Mouse (Mus musculus) left cerebral cortex, postnatal 25 days (tissue): Measurements from ENCODE around the gene Hsdl1. TPM values are rescaled to one million over a fixed set of nuclear protein-coding genes. Genes with fewer than 3 reads are reported as not detected.

ENCODE experiments used
- DNase-seq, 2 experiments: peaks; one replicate each; pipeline ENCODE4 v3.0.0; 2022; ENCODE audit warnings: low spot score in 2 of 2, mixed read lengths in 1 of 2
- intact Hi-C: fragments of 180-260 bp; cut with DNase I; formaldehyde crosslinking; loops from one replicate; pipeline ENCODE4 v1.15.1; 2025
- total RNA-seq, 2 experiments: library from RNA; stranded (reverse); gene quantifications; 2 replicates each; pipeline ENCODE4 v1.2.3; 2021

Hsdl1 gene
- 10 to 100 TPM; 44.8 to 47.1 TPM for total RNA-seq

DNA sequence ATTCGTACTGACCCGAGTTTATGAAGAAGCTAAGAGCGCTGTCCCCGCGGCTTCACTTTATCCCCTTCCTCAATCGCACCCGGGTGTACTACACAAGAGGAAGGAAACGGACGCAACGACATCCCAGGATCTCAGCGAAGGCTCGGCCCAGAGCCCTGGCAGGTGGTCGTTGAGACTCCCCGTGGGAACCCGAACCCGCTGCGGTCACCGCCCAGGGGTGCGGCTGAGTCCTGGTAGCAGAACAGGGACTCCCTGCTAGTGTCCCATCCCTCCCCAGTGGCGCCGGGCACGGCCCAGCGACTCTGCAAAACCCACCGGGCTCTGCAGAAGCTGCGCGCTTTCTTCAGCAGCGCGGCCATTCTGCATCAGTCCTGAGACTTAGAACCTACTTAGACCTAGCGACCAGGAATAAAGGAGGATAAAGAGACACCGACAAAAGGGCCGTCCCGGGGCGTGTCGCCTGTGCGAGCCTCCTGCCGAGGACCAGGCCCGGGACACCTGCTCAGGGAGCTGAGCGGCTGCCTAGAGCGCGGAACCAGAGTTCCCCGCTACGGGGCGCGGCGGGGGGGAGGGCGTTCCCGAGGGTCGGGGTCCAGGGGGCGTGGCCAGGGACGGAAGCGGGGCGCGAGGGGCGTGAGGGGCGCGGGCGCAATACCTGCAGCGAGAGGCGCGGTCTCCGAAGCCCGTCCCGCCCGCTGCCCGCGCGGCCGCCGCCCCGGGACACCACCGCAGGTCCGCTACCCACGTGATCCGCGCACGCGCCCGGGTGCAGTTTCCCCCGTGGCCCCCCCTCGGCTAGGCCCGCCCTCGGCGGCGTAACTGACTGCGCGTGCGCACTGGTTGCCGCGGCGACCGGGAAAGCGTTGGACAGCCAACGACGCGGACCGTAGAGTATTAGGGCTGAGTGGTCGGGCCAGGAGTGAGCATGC lies at the start of gene Hsdl1, which contains the start of gene Dnaaf1:
Gene Hsdl1 (minus strand): TSS at position 747 of the 929 bp plus-strand sequence.
Gene Dnaaf1 (plus strand): TSS at position 799 of the 929 bp plus-strand sequence.
- intact Hi-C loops = loop anchor here (2.0 kb wide), 1 partner anchor 16 kb away; the partner anchor contains the start of gene Mbtps1
- peak; percentile 95 for DNase-seq

DNA sequence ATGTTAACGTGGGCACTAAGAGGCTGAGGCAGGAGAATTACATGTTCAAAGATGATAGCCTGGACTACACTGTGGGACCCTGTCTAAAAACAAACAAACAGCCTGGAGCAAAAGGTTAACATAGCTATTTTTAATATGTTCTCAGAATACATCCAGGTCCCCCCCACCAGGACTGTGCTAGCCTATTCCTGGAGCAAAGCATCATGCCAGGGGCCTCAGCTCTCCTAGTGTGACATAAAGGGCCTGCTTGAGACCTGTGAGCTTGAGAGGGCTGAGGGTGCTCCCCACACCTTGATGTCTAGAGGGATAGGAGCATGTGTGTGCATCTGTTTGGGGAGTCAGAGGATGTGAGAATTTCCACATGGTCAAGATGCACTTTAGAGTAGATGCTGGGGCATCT lies 48.8 kb upstream of the Hsdl1 start:
- intact Hi-C loops = no loop called here
- no peak for DNase-seq

DNA sequence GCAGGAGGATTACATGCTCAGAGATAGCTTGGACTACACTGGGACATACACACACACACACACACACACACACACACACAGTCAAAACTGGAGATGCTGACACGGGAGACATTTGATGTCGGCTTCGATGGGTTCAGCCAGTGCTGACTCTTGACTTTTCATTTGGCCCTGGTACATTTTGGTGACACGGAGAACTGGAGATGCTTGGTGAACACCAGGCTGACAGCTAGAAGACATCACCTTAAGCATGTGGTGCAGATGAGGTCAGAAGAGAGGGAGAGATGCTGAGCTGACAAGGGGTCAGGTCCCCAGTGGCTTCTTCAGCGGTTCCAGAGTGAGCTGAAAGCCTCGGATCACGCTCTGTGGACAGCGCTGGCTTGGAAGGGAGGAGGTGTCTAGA lies 48.1 kb upstream of the Hsdl1 start:
- DNase-seq = no peak
- intact Hi-C loops = no loop called here

DNA sequence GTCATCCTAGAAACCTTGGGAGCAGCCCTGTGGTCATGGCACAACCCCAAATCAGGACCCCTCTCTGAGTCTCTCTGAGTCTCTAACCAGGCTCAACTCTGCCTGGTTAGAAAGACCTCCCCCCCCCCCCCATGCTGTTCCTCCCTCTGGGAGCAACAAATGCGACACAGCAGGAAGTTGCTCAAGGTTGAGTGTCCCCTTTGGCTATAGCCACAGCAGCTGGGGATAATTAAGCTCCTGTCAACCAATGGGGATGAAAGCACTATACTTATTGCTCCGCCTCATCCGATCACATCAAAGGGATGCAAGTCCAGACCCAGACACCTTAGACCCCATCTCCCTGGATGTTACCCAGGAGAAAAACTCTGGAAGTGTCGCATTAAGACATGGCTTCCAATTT lies 47.6 kb upstream of the Hsdl1 start:
- intact Hi-C loops = no loop called here
- DNase-seq = no peak

DNA sequence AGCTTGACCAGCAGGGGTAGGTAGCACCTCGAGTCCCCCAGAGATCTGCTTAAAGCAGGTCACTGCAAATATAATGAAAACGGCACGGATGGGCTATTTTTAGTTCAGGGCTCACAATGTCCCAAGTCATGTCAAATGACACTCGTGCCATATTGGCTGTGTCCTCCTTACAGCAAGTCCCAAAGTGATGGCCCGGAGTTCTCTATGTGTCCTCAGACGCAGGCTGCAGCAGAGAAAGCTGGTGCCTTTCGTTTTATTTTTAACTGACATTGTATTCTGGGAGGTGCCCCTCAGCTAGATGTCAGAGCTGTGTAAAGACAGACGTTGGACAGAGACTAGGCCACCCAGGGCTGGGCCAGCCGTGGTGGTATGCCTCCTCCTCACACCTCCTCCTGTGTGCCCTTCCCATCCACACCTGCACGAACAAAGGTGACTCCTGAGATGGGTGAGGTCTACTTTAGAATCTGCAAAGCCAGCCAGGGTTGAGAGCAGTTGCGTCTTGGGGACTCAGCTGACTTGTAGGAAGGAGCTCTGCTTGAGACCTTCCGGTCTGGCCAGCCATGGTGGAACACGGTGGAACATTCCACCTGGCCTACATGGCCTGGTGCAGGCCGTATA lies 46.0 kb upstream of the Hsdl1 start:
- no peak for DNase-seq
- intact Hi-C loops = no loop called here

DNA sequence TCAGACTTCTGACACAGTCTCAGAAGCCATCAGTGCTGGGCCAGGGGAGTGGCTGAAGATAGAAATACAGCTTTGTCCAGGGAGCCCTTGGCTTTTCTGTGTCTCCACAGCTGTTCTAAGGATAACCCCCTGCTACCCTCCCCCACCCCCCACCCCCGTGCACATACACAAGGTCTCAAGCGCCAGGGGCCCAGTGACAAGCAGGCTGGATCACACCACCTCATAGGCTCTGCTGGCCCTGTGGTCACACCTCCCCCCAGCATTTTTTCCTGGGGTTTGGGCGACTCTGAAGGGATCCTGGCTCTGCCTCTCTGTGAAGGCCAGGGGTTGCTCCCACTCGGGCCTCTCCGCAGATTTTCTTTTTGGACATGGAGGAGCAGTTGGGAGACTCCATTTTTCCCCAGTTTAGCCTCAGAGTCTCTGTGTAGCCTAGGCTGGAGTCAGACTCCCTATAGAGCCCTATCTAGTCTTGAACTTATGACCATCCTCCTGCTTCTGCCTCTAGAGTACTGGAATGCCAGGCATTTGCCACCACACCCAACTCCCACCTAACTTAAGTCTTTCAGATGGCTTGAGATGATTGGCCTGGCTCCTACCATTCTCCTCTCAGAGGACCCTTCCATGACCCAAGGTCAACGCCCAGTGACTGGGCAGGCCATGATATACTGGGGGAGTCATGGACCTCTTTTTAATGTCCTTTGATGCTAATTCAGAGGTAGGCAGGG lies 45.3 kb upstream of the Hsdl1 start:
- no peak for DNase-seq
- intact Hi-C loops = no loop called here

DNA sequence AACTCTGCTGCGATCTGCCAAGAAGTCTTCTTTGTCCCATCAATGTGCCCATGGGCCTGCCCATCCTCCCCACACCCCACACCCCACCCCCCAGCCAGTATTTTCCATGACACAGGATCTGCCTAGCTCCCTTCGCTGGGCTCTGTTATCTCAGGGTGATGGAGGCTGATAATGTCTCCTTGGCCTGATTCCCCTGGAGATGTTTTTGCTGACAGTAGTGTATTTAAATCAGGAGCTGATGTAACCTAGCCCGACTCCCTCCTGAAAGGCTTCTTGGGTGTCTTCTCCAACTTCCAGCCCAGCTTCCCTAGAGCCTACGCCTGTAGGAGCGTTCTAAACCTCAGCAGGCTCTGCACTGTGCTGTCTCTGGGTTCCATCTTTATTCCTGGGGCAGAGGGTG lies 43.9 kb upstream of the Hsdl1 start:
- intact Hi-C loops = no loop called here
- no peak for DNase-seq

DNA sequence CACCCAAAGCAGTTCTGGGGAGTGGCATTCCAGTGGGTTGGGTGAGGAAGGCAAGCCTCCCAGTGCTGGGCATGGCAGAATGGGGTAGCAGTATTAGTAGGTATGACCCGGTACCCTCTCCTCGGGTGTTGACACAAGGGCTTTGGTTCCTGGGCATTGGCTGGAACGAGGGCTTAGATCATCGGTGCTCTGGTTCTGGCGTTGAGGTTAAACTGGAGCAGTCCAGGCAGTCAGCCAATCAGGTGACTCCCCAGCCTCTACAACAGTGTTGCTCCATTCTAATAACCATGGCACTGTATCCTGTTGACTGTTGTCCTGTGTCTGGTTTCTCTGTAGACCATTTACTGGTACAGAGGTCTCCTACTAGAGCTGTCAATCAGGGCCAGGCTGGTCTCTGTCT lies 42.6 kb upstream of the Hsdl1 start:
- intact Hi-C loops = no loop called here
- DNase-seq = no peak

DNA sequence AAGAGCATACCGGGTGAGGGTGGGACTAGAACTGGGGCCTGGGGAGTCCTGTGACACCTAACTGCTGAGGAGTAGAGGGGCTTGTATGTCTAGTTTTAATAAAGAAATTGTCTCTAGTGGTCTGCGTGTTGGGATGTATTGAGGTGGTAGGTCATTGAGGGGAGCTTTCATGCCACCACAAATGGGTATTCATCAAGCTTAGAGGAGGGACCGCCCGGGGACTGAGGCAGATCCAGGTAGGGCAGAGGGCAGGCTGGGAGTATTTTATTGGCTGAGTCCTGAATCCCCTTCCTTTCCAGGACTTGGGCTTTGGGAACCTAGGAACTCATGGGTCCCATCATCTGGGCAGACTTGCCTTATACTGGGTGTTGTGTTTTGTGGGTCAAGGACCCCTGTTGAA lies 41.8 kb upstream of the Hsdl1 start:
- intact Hi-C loops = no loop called here
- no peak for DNase-seq

DNA sequence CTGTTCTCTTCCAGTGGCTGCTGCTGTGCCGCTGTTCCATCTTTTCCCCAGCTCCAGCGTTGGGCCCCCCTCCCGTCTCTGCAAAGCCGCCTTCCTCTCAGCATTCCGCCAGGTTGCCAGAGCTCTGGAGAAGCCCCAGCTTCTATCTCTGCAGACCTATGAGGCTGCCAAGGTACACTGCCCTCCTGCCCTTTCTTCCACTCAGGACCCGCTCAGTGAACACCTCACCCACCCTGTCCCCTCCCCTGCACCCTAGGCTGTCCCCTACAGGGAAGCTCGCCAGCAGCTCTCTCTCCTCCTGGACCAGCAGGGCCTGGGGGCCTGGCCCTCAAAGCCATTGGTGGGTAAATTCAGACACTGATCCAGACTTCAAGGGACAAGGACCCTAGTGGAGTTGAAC lies 41.4 kb upstream of the Hsdl1 start:
- intact Hi-C loops = no loop called here
- no peak for DNase-seq

DNA sequence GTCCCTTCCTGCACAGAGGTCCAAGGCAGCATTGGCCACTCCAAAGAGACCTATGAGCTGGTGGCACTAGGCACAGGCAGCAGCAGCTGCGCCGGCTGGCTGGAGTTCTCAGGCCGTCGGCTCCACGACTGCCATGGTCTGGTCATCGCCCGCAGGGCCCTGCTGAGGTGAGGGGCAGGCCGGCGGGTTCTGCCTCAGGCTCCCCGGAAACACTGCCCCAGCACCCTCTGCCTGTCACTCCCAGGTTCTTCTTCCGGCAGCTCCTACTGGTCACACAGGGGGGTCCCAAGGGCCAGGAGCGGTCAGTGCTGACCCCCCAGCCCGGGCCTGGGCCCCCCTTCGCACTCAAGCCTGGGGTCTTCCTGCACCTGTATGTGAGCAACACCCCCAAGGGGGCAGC lies 40.1 kb upstream of the Hsdl1 start:
- no peak for DNase-seq
- intact Hi-C loops = no loop called here

DNA sequence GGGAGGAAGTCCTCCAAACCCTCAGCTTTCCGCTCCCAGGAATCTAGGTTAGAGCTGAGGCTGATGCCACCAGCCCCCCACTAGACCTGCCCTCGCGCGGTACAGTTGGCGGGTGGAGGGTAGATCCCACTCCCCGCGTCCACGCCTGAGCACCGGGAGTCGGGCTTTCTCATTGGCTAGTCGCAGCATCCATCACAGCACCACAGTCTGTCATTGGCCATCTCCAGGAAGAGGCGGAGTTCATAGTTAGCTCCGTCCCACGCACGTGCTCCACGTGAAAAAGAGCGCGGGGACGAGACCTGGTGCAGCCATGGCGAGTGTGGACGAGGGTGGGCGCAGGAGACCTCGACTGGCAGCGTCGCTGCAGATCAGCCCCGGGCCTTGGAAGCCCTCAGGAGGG lies 37.5 kb upstream of the Hsdl1 start, which contains the start of gene Adad2:
Gene Adad2 (plus strand): TSS at position 277 of the 400 bp plus-strand sequence.
- intact Hi-C loops = no loop called here
- DNase-seq = no peak

DNA sequence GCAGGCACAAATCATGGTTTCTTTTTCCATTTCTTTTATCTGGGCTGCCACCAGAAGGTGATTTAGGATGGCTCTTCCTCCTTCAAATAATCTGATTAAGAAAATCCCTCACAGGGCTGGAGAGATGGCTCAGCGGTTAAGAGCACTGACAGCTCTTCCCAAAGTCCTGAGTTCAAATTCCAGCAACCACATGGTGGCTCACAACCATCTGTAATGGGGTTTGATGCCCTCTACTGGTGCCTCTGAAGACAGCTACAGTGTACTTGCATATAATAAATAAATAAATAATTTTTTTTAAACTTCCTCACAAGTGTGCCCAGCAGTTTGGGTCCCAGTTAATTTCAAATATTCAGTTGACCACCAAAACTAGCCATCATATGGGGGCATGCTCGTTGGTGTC lies 31.2 kb upstream of the Hsdl1 start:
- no peak for DNase-seq
- intact Hi-C loops = loop anchor here (10.0 kb wide), 1 partner anchor 191 kb away; no protein-coding TSS in a partner anchor

DNA sequence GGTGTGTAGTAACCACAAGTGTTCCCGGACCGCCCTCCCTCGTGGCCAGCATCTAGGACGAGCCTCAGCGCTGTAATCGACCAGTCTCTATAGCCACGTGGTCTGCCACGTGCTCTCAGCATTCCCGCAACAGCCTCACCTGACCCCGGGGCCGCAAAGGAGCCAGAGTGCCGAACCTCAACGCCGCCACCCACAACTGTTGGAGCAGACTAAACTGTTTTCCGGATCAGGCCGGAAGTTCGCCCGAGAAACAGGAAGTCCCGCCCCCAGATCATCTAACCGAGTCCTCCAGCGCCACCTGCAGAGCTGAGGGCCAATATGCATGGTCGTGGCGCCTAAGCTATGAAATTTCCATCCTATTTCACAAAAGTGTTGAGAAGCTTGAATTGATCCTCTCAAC lies 30.0 kb upstream of the Hsdl1 start, which contains the start of gene Taf1c:
Gene Taf1c (minus strand): TSS at position 227 of the 400 bp plus-strand sequence.
- DNase-seq = peak; percentile 92 to 95
- intact Hi-C loops = loop anchor here (2.0 to 10.0 kb wide), 2 partner anchors 158 to 190 kb away; partner anchors contain the start of gene Necab2

DNA sequence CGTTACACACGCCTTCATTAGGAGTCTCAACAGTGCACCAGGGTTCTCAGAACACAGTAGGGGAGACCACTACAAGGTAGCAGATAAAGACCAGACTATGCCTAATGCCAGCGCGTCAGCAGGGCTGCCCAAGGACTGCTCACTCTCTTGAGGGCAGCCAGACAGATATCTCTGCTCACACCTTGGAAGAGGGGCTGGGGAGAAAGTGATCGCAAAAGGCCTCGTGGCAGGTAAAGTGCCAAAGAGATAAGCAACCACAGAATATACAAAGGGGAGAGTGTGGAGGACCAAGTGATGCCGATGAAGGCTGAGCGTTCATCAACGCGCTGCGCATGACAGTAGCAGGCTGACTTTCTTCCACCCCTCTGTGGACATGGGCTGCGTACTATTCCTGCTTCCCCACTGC lies 29.4 kb upstream of the Hsdl1 start:
- intact Hi-C loops = loop anchor here (2.0 to 10.0 kb wide), 2 partner anchors 158 to 190 kb away; partner anchors contain the start of gene Necab2
- DNase-seq = no peak

DNA sequence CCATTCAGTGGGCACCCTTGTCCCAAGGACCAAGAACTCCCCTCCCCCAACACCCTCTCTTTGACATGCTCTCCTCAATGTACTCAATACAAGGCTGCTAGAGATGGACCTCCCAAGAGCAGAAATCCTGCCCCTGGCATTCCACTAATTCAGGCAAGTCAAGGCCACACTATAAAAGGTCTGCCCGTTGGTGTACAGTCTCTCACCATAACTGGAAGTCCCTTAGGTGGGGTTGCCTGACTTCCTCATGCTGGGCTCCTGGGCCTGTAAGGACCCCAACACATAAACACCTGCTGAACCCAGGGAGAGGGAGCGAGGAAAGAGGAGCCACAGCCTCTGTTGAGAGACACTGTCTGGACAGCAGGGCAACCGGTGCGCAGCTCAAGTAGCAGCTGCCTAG lies 28.8 kb upstream of the Hsdl1 start:
- intact Hi-C loops = loop anchor here (2.0 to 10.0 kb wide), 2 partner anchors 157 to 189 kb away; partner anchors contain the start of gene Necab2
- no peak for DNase-seq

DNA sequence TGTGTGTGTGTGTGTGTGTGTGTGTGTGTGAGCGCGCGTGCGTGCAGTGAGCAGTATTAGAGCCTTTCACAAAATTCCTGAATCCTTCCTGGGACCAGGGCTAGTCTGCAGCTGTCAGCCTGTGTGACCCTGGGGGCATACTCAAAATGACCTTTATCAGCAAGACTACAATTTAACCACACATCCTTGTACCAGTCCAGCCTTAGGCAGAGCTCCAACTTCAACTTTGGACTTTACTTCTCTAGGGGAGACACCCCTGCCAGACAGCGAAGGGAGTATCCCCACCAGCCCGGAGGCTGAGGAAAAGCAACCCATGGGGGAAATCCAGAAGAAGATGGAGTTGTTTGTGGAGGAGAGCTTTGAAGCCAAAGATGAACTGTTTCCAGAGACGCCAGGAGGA lies 16.5 kb upstream of the Hsdl1 start:
- DNase-seq = no peak
- intact Hi-C loops = no loop called here

DNA sequence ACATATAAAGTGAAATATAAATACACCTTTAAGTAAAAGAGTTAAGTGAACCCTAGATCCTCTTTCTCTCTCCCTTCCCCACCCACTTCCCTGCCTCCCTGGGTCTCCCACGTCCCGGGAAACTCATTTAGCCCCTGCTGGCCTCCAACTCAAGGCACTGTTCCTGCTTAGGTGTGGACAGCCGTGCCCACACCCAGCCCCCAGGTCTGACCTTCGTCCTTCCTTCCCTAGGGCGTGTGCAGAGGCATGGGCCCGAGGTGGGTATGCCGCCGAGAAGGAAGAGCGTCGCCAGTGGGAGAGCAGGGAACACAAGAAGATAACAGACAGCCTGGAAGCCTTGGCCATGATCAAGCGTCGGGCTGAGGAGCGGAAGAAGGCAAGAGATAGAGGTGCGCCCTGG lies 15.4 kb upstream of the Hsdl1 start:
- no peak for DNase-seq
- intact Hi-C loops = no loop called here

DNA sequence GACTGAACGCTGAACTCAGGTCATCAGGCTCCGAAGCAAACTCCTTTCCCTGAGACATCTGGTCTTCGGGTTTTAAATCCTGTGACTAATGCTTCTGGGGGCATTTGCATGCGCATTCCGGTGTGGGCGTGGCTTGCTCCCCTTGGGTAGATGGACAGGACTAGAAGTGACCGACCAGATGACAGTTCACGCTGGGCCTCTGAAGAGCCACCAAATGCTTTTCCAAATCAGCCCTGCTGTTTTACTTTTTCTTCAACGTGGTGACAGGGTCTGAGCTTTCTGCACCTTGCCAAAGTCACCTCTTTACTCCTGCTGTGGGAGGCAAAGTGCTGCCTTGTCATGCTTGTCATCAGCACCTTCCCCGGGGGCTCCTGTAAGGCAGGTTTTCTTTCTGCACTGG lies 13.9 kb upstream of the Hsdl1 start:
- intact Hi-C loops = no loop called here
- no peak for DNase-seq

DNA sequence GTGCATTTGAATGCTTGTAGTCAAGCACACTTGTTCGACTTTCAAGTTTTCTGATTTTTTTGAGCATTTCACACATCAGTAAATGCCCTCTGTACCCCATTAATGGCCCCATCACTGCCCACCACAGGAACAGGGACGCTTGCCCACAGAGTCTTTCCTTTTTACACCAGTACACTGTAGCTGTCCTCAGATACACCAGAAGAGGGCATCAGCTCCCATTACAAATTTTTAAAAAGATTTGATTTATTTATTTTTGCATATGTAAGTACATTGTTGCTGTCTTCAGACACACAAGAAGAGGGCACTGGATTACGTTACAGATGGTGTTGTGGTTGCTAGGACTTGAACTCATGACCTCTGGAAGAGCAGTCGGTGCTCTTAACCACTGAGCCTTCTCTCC lies 13.3 kb upstream of the Hsdl1 start:
- no peak for DNase-seq
- intact Hi-C loops = no loop called here
